Mouse (Mus musculus) left cerebral cortex, adult 2 months (tissue): ENCODE results near the gene Tomm40. TPM values are rescaled to one million over a fixed set of nuclear protein-coding genes. Genes with fewer than 3 reads are reported as not detected.

Experiments used
- DNase-seq, 2 experiments: peaks; one replicate each; pipeline ENCODE4 v3.0.0; 2021 to 2022; ENCODE audit warnings: low spot score in 2 of 2, mixed read lengths in 1 of 2; ENCODE audit errors: extremely low spot score in 1 of 2
- H3K27ac ChIP-seq: fragments of 200-600 bp; 2 replicates; pipeline ENCODE4 v1.8.1; 2022
- H3K4me3 ChIP-seq: fragments of 200-600 bp; 2 replicates; pipeline ENCODE4 v1.8.1; 2022
- CTCF ChIP-seq: fragments of 200-600 bp; IDR thresholded peaks from 2 replicates; pipeline ENCODE4 v1.8.1; 2022; ENCODE audit warnings: antibody characterized with exemption, mild to moderate bottlenecking, moderate library complexity
- intact Hi-C: fragments of 180-260 bp; cut with DNase I; formaldehyde crosslinking; loops from one replicate; pipeline ENCODE4 v1.15.1; 2025
- total RNA-seq, 2 experiments: library from RNA; stranded (reverse); gene quantifications; 2 replicates each; pipeline ENCODE4 v1.2.3; 2021

Tomm40 gene
- total RNA-seq, 2 experiments from 2014 or later: 117 TPM

GRCm38 (mm10) chr7:19700299-19701068, 14.8 kb downstream of the Tomm40 start:
- DNase-seq: no peak
- peak overlapping the region; percentile 83 for H3K27ac ChIP-seq
- TF ChIP-seq CTCF: no peak
- intact Hi-C loops: loop anchor here (1.0 to 5.0 kb wide), 2 partner anchors 31 to 293 kb away; no protein-coding TSS in a partner anchor
- H3K4me3 ChIP-seq: no peak overlapping the region

GRCm38 (mm10) chr7:19699827-19700148, 15.4 kb downstream of the Tomm40 start:
- no peak for TF ChIP-seq CTCF
- Histone ChIP-seq H3K27ac (peak overlapping the region; percentile 69; the same call in 1 of the 2 replicates), H3K4me3 (no peak overlapping the region)
- no peak for DNase-seq
- intact Hi-C loops: loop anchor here (5.0 kb wide), 1 partner anchor 292 kb away; no protein-coding TSS in a partner anchor

- TF ChIP-seq CTCF: no peak
- intact Hi-C loops: no loop called here
- DNase-seq: peak; percentile 49 to 70
- H3K27ac ChIP-seq: peak within 1 kb of the TSS; percentile 69
- peak within 1 kb of the TSS; percentile 43 for H3K4me3 ChIP-seq
Measured at GRCm38 (mm10) chr7:19698907-19699826, 16.1 kb downstream of the Tomm40 start, which contains the start of gene Apoe. Apoe (minus strand) TSS chr7:19699188.

- no peak for DNase-seq
- TF ChIP-seq CTCF: peak; percentile 15
- peak overlapping the region; percentile 43 for H3K4me3 ChIP-seq
- H3K27ac ChIP-seq: peak overlapping the region; percentile 69
- intact Hi-C loops: no loop called here
Measured at GRCm38 (mm10) chr7:19697949-19698906, 17.0 kb downstream of the Tomm40 start.

- no peak for DNase-seq
- TF ChIP-seq CTCF: no peak
- no peak overlapping the region for H3K27ac ChIP-seq
- intact Hi-C loops: no loop called here
- peak overlapping the region; percentile 21 for H3K4me3 ChIP-seq
Measured at GRCm38 (mm10) chr7:19696336-19696873, 18.8 kb downstream of the Tomm40 start.

GRCm38 (mm10) chr7:19695881-19696280, 19.4 kb downstream of the Tomm40 start:
- Histone ChIP-seq H3K27ac (no peak overlapping the region), H3K4me3 (peak overlapping the region; percentile 21; the same call in 1 of the 2 replicates)
- no peak for DNase-seq
- TF ChIP-seq CTCF: no peak
- intact Hi-C loops: no loop called here

GRCm38 (mm10) chr7:19695213-19695594, 20.0 kb downstream of the Tomm40 start:
- Histone ChIP-seq H3K27ac (no peak overlapping the region), H3K4me3 (no peak overlapping the region)
- intact Hi-C loops: no loop called here
- TF ChIP-seq CTCF: no peak
- DNase-seq: no peak

GRCm38 (mm10) chr7:19694336-19695212, 20.7 kb downstream of the Tomm40 start:
- intact Hi-C loops: no loop called here
- Histone ChIP-seq H3K27ac (no peak overlapping the region; the same call in 1 of the 2 replicates), H3K4me3 (no peak overlapping the region)
- TF ChIP-seq CTCF: no peak
- no peak for DNase-seq

DNA sequence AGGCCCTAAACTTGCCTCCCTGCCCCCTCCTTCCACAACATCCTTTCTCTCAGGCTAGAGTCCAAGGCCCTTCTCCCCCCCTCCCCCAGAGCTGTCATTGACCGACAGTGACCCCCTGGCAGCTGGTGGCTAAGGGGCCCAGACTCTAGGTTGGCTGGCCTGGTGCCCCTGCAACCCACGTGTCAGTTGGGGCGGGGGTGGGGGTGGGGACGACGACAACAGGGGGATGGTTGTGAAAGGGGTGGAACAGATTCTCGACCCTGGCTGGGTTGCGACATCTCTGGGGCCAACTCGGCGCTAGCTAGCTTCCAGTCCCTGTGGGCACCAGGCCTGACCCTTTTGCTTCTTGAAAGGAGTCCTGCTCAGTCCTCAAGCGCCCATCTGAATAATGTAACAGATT, 21.8 kb downstream of the Tomm40 start:
- Histone ChIP-seq H3K4me3 (no peak overlapping the region), H3K27ac (peak overlapping the region; percentile 38; the same call in 1 of the 2 replicates)
- no peak for TF ChIP-seq CTCF
- no peak for DNase-seq
- intact Hi-C loops: no loop called here
